Mouse (Mus musculus) liver, embryonic 13.5 days (tissue): ENCODE results near the gene Rps12-ps3. TPM values are rescaled to one million over a fixed set of nuclear protein-coding genes. Genes with fewer than 3 reads are reported as not detected.

Experiments
- ATAC-seq: fragments of 200-750 bp; cut with Nextera tagmentation; 2 replicates; pipeline ENCODE4 v1.8.0; 2017; ENCODE audit warnings: low read depth, mild to moderate bottlenecking, moderate number of reproducible peaks, moderate library complexity
- DNase-seq: peaks from one replicate; pipeline ENCODE4 v3.0.0; 2022
- H3K27ac ChIP-seq: fragments of 300-500 bp; sonication (generic); 2 replicates; pipeline ENCODE4 v1.5.1; 2015; ENCODE audit warnings: moderate library complexity, mild to moderate bottlenecking, inconsistent platforms
- H3K27me3 ChIP-seq: fragments of 300-500 bp; sonication (generic); 2 replicates; pipeline ENCODE4 v1.6.1; 2015; ENCODE audit warnings: mild to moderate bottlenecking, inconsistent platforms
- H3K36me3 ChIP-seq: fragments of 300-500 bp; sonication (generic); 2 replicates; pipeline ENCODE4 v1.6.1; 2015; ENCODE audit warnings: mild to moderate bottlenecking, inconsistent platforms
- H3K4me1 ChIP-seq: fragments of 300-500 bp; sonication (generic); replicated peaks from 2 replicates; pipeline ENCODE4 v1.6.1; 2015; ENCODE audit warnings: inconsistent platforms
- H3K4me2 ChIP-seq: fragments of 300-500 bp; sonication (generic); 2 replicates; pipeline ENCODE4 v1.6.1; 2015; ENCODE audit warnings: inconsistent platforms, mild to moderate bottlenecking, moderate library complexity
- H3K4me3 ChIP-seq: fragments of 300-500 bp; sonication (generic); replicated peaks from 2 replicates; pipeline ENCODE4 v1.5.1; 2015; ENCODE audit warnings: mild to moderate bottlenecking, inconsistent platforms
- H3K9ac ChIP-seq: fragments of 300-500 bp; sonication (generic); 2 replicates; pipeline ENCODE4 v1.6.1; 2015; ENCODE audit warnings: mild to moderate bottlenecking, inconsistent platforms
- H3K9me3 ChIP-seq: fragments of 300-500 bp; sonication (generic); replicated peaks from 2 replicates; pipeline ENCODE4 v1.6.1; 2016; ENCODE audit warnings: inconsistent platforms
- WGBS: fragments of 180-500 bp; shearing (Covaris S2); methylation state at CpG from one replicate; pipeline ENCODE4 v1.1.7; 2015; ENCODE audit not compliant: insufficient replicate concordance; 5-methylcytosine and 5-hydroxymethylcytosine counted together
- polyA plus RNA-seq: library from polyadenylated mRNA; unstranded; fragments of >200 nt; fragmentation: Nextera tagmentation; extraction: Ambion mirVana; gene quantifications from 2 replicates; pipeline ENCODE4 v1.2.1, GENCODE M21; 2015

Rps12-ps3 gene
- polyA plus RNA-seq, 1 experiment from 2014 or later = 21.8 TPM

DNA sequence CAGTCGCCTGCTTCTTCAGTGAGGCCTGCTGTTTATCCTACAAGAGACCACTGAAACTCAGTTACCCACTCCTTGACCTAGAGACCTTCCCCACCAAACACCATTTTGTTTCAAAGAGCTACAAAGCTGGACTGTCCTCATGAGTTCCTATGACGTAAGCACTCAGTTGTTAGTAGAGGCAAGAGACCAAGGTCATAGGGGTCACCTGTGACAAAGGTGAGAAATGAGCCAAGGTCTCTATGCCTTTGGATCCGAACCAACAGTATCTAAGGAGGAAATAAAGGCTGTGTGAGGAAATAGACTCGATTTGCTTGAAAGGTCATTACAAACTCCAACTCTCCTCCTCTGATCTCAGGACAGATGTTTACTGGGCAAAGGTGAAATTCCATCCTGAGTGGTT is 48.9 kb downstream of the Rps12-ps3 start:
- H3K9ac ChIP-seq = no peak overlapping the region
- no peaks in the 10 kb centered on the region for H3K36me3 ChIP-seq
- no peaks in the 10 kb centered on the region for H3K9me3 ChIP-seq
- ATAC-seq (no peak), DNase-seq (no peak)
- 66% methylated on average over 4 of the region's 4 CpGs for WGBS
- no peak overlapping the region for H3K27ac ChIP-seq
- no peak overlapping the region for H3K4me3 ChIP-seq
- peaks cover 5% of the 10 kb centered on the region; the same call in 1 of the 2 replicates for H3K27me3 ChIP-seq
- no peak overlapping the region for H3K4me2 ChIP-seq
- 0 out of 2 replicates have a peak, but pooled peaks cover 15% of the 10 kb centered on the region for H3K4me1 ChIP-seq

Other genes with a start within 250 kb of the Rps12-ps3 start
- gene Shtn1, start 246.2 kb upstream of the Rps12-ps3 start, polyA plus RNA-seq = 0.45 and 0.60 TPM in 2 replicates
- gene Vax1, start 152.2 kb upstream of the Rps12-ps3 start, polyA plus RNA-seq = not detected in 2 replicates
- not detected in 2 replicates for gene Kcnk18, start 103.1 kb upstream of the Rps12-ps3 start, polyA plus RNA-seq
- gene Slc18a2, start 61.4 kb upstream of the Rps12-ps3 start, polyA plus RNA-seq = 3.4 and 4.3 TPM in 2 replicates
- 3.9 and 4.4 TPM in 2 replicates for gene Pdzd8, start 23.5 kb downstream of the Rps12-ps3 start, polyA plus RNA-seq
- not detected in 2 replicates for gene Emx2, start 136.1 kb downstream of the Rps12-ps3 start, polyA plus RNA-seq